18 mouse cellular contexts compared by ENCODE assay signal in genomic region chr3:136444598-136444997, GRCm38 (mm10).
"Had no signal": no experiment of that assay in that cellular context is flagged by ENCODE, and none has a peak within 500 bp of the region (broad histone marks: within the 10 kb centered on the region; RNA-seq: fewer than 3 reads in every experiment).

No protein-coding gene starts in this region.

- DNase-seq: kidney, adult 9 months; kidney, postnatal 4 days; left cerebral cortex, postnatal 4 days; liver, embryonic 13.5 days; liver, postnatal 0 days; lung, postnatal 14 days; right cerebral cortex, adult 18-20 months; thymus, adult 18-20 months; thymus, postnatal 14 days had no signal

- H3K4me2 ChIP-seq: limb, embryonic 15.5 days; liver, embryonic 13.5 days; lung, embryonic 15.5 days; midbrain, embryonic 12.5 days; neural tube, embryonic 15.5 days had no signal

- H3K27me3 ChIP-seq: limb, embryonic 15.5 days; liver, embryonic 13.5 days; lung, embryonic 15.5 days; midbrain, embryonic 12.5 days; neural tube, embryonic 15.5 days had no signal

- H3K4me1 ChIP-seq: limb, embryonic 15.5 days; liver, embryonic 13.5 days; lung, embryonic 15.5 days; midbrain, embryonic 12.5 days; neural tube, embryonic 15.5 days had no signal

- ATAC-seq: liver, postnatal 0 days had no signal

- H3K9ac ChIP-seq: limb, embryonic 15.5 days; liver, embryonic 13.5 days; liver, postnatal 0 days; lung, embryonic 15.5 days; midbrain, embryonic 12.5 days; neural tube, embryonic 15.5 days had no signal

- H3K27ac ChIP-seq: kidney, postnatal 0 days; layer of hippocampus, adult 2 months; limb, embryonic 15.5 days; liver, embryonic 13.5 days; lung, embryonic 15.5 days; macrophage; midbrain, embryonic 12.5 days; neural tube, embryonic 15.5 days had no signal

- H3K9me3 ChIP-seq: limb, embryonic 15.5 days; liver, embryonic 13.5 days; lung, embryonic 15.5 days; megakaryocyte, embryonic 14.5 days; midbrain, embryonic 12.5 days; neural tube, embryonic 15.5 days had no signal

- H3K4me3 ChIP-seq: layer of hippocampus, adult 2 months; limb, embryonic 15.5 days; liver, embryonic 13.5 days; lung, embryonic 15.5 days; megakaryocyte, embryonic 14.5 days; midbrain, embryonic 12.5 days; myocyte; neural tube, embryonic 15.5 days had no signal

- H3K36me3 ChIP-seq: limb, embryonic 15.5 days; liver, embryonic 13.5 days; lung, embryonic 15.5 days; midbrain, embryonic 12.5 days; neural tube, embryonic 15.5 days had no signal
